Mouse (Mus musculus): ENCODE results near the gene Dpp9.

DNA sequence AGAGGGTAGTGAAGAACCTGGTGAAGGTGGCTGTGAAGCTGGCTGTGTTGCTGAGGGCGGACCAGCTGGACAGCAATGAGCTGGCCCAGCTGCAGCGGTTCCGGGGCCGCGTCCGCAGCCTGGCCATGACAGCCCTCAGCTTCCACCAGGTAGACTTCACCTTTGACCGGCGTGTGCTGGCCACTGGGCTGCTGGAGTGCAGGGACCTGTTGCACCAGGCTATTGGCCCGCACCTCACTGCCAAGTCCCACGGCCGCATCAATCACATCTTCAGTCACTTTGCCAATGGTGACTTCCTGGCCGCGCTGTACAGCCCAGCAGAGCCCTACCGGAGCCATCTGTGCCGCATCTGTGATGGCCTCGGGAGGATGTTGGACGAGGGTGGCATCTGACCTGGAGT is 46.8 kb downstream of the Dpp9 start:
- no peak for TF ChIP-seq CTCF (IDR thresholded peaks at IDR 0.05; ENCODE audit: low read depth, low read length)
- peak; percentile 41; the same call in 1 of the 2 replicates for TF ChIP-seq POLR2A (IDR thresholded peaks at IDR 0.05; ENCODE audit: extremely low read depth, insufficient read depth, low read length)

All from liver, adult 2 months (tissue).